Mouse (Mus musculus): Measurements from ENCODE around the gene Pbx1.

Pbx1 gene

GRCm38 (mm10) chr1:168230858-168231257, 201.2 kb downstream of the Pbx1 start:
- H3K27me3 ChIP-seq (ENCODE audit: insufficient read depth, low read length): no peaks in the 10 kb centered on the region
- no peaks in the 10 kb centered on the region for H3K4me1 ChIP-seq (replicated peaks; ENCODE audit: low read depth, low read length)
- no peak for TF ChIP-seq NANOG (IDR thresholded peaks at IDR 0.05; ENCODE audit: borderline replicate concordance, low read length)
- no peak for TF ChIP-seq POU5F1 (IDR thresholded peaks at IDR 0.05; ENCODE audit: borderline replicate concordance, low read length)
- TF ChIP-seq CTCF (conservative IDR thresholded peaks at IDR 0.05; ENCODE audit: low read length): no peak
- peaks cover 24% of the 10 kb centered on the region for H3K9me3 ChIP-seq (ENCODE audit: low read length)
- no peak overlapping the region for H3K4me3 ChIP-seq (replicated peaks; ENCODE audit: low read length)
- H3K36me3 ChIP-seq (ENCODE audit: insufficient read depth, low read length): no peaks in the 10 kb centered on the region

DNA sequence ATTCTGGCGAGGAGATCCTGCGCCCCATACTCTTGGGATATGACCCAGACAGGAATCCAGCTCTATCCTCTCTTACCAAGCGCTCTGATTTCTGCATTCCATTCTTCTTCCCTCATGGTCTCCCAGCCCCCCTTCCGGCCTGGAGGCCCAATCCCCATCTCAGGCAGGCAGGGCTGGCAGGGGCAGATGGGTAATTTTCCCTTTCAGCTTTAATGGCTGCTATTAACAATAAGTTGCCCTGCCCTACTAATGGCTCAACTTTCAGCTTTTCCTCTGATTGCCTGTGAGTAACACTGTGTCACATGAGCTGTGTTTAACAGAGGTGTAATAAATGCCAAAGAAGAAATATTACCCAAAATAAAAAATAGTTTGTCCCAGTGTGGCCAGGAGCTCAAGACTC, 201.9 kb downstream of the Pbx1 start:
- Histone ChIP-seq H3K27me3 (ENCODE audit: insufficient read depth, low read length) (no peaks in the 10 kb centered on the region), H3K4me3 (replicated peaks; ENCODE audit: low read length) (no peak overlapping the region), H3K36me3 (ENCODE audit: insufficient read depth, low read length) (no peaks in the 10 kb centered on the region), H3K4me1 (replicated peaks; ENCODE audit: low read depth, low read length) (no peaks in the 10 kb centered on the region), H3K9me3 (ENCODE audit: low read length) (peaks cover 24% of the 10 kb centered on the region)
- no peak for TF ChIP-seq CTCF (conservative IDR thresholded peaks at IDR 0.05; ENCODE audit: low read length)
- no peak for TF ChIP-seq NANOG (IDR thresholded peaks at IDR 0.05; ENCODE audit: borderline replicate concordance, low read length)
- TF ChIP-seq POU5F1 (IDR thresholded peaks at IDR 0.05; ENCODE audit: borderline replicate concordance, low read length): no peak

DNA sequence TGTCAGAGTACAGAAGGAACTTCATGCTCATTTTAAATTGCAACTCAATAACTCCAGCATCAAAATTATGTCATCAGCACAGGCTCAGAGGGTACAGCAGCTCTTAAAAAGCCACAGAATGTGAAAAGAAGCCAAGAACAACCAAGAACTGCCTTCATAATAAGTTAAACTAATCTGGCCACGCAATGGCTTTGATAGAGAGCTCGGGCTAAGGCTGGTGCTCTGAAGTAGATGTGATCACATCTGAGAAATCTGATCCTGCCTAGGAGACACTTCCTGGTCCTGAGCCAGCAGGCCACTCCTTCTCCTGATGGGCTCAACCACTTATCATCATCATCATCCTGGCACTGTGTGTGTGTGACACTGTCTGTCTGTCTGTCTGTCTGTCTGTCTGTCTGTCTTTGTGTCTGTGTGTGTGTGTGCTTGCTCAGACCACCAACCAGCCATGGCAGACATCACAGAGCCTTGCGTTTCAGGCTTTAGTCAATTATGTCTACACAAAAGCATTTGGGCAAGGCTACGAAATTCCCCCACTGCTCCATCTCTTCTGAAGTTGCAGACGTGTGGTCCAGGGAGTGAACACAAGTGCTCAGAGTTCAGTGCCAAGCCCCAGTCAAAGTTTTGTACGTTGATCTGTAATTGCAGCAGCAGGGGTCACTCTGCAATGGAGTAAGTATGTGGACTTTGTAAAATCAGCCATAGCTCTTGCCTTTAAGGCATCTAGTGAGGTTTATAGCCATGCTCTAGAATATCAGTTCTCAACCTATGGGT, 203.1 kb downstream of the Pbx1 start:
- Histone ChIP-seq H3K36me3 (ENCODE audit: insufficient read depth, low read length) (no peaks in the 10 kb centered on the region), H3K27me3 (ENCODE audit: insufficient read depth, low read length) (no peaks in the 10 kb centered on the region), H3K4me3 (replicated peaks; ENCODE audit: low read length) (no peak overlapping the region), H3K4me1 (replicated peaks; ENCODE audit: low read depth, low read length) (no peaks in the 10 kb centered on the region), H3K9me3 (ENCODE audit: low read length) (peaks cover 24% of the 10 kb centered on the region)
- TF ChIP-seq CTCF (conservative IDR thresholded peaks at IDR 0.05; ENCODE audit: low read length) (no peak), NANOG (IDR thresholded peaks at IDR 0.05; ENCODE audit: borderline replicate concordance, low read length) (no peak), POU5F1 (IDR thresholded peaks at IDR 0.05; ENCODE audit: borderline replicate concordance, low read length) (no peak)

GRCm38 (mm10) chr1:168226150-168226549, 205.9 kb downstream of the Pbx1 start:
- Histone ChIP-seq H3K4me1 (replicated peaks; ENCODE audit: low read depth, low read length) (peaks cover 1% of the 10 kb centered on the region), H3K4me3 (replicated peaks; ENCODE audit: low read length) (no peak overlapping the region), H3K9me3 (ENCODE audit: low read length) (peaks cover 10% of the 10 kb centered on the region), H3K36me3 (ENCODE audit: insufficient read depth, low read length) (no peaks in the 10 kb centered on the region), H3K27me3 (ENCODE audit: insufficient read depth, low read length) (no peaks in the 10 kb centered on the region)
- TF ChIP-seq NANOG (IDR thresholded peaks at IDR 0.05; ENCODE audit: borderline replicate concordance, low read length) (no peak), POU5F1 (IDR thresholded peaks at IDR 0.05; ENCODE audit: borderline replicate concordance, low read length) (no peak), CTCF (conservative IDR thresholded peaks at IDR 0.05; ENCODE audit: low read length) (no peak)

DNA sequence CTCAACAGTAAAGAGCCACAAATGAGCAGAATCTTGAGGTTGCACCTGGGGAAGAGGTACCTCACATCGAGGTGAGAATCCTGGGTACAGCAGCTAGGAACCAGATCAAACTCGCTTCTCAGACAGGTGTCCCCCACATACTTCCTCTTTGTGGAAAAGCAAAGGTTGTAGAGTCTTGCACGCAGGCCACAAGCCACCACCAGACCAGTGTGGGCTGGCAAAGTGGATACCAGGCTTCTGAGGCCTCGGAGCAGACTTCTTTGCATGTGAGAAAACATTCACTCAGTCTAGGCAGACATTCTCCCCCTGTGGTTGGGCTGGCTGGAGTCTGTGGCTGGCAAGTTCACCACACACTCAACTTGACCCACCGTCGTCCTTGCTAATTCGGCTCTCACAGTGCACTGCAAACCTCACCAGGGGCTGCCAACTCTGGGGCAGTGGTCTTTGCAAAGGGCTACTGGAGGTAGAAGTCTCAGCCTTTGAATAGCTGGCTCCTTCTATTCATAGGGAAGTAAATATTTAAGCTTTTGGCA, 206.4 kb downstream of the Pbx1 start:
- Histone ChIP-seq H3K27me3 (ENCODE audit: insufficient read depth, low read length) (no peaks in the 10 kb centered on the region), H3K4me3 (replicated peaks; ENCODE audit: low read length) (no peak overlapping the region), H3K9me3 (ENCODE audit: low read length) (peaks cover 7% of the 10 kb centered on the region; the same call in 1 of the 2 replicates), H3K4me1 (replicated peaks; ENCODE audit: low read depth, low read length) (peaks cover 6% of the 10 kb centered on the region), H3K36me3 (ENCODE audit: insufficient read depth, low read length) (no peaks in the 10 kb centered on the region)
- TF ChIP-seq CTCF (conservative IDR thresholded peaks at IDR 0.05; ENCODE audit: low read length) (no peak), NANOG (IDR thresholded peaks at IDR 0.05; ENCODE audit: borderline replicate concordance, low read length) (no peak), POU5F1 (IDR thresholded peaks at IDR 0.05; ENCODE audit: borderline replicate concordance, low read length) (no peak)

- Histone ChIP-seq H3K9me3 (ENCODE audit: low read length) (peaks cover 7% of the 10 kb centered on the region; the same call in 1 of the 2 replicates), H3K4me3 (replicated peaks; ENCODE audit: low read length) (no peak overlapping the region), H3K36me3 (ENCODE audit: insufficient read depth, low read length) (no peaks in the 10 kb centered on the region), H3K4me1 (replicated peaks; ENCODE audit: low read depth, low read length) (peaks cover 9% of the 10 kb centered on the region), H3K27me3 (ENCODE audit: insufficient read depth, low read length) (no peaks in the 10 kb centered on the region)
- TF ChIP-seq POU5F1 (IDR thresholded peaks at IDR 0.05; ENCODE audit: borderline replicate concordance, low read length): no peak
- no peak for TF ChIP-seq CTCF (conservative IDR thresholded peaks at IDR 0.05; ENCODE audit: low read length)
- TF ChIP-seq NANOG (IDR thresholded peaks at IDR 0.05; ENCODE audit: borderline replicate concordance, low read length): no peak
Observed at GRCm38 (mm10) chr1:168224218-168224617, 207.9 kb downstream of the Pbx1 start.

GRCm38 (mm10) chr1:168222794-168223193, 209.3 kb downstream of the Pbx1 start:
- TF ChIP-seq CTCF (conservative IDR thresholded peaks at IDR 0.05; ENCODE audit: low read length): no peak
- no peak for TF ChIP-seq POU5F1 (IDR thresholded peaks at IDR 0.05; ENCODE audit: borderline replicate concordance, low read length)
- no peak for TF ChIP-seq NANOG (IDR thresholded peaks at IDR 0.05; ENCODE audit: borderline replicate concordance, low read length)
- Histone ChIP-seq H3K27me3 (ENCODE audit: insufficient read depth, low read length) (no peaks in the 10 kb centered on the region), H3K9me3 (ENCODE audit: low read length) (peaks cover 7% of the 10 kb centered on the region; the same call in 1 of the 2 replicates), H3K4me1 (replicated peaks; ENCODE audit: low read depth, low read length) (peaks cover 21% of the 10 kb centered on the region), H3K36me3 (ENCODE audit: insufficient read depth, low read length) (no peaks in the 10 kb centered on the region), H3K4me3 (replicated peaks; ENCODE audit: low read length) (no peak overlapping the region)

DNA sequence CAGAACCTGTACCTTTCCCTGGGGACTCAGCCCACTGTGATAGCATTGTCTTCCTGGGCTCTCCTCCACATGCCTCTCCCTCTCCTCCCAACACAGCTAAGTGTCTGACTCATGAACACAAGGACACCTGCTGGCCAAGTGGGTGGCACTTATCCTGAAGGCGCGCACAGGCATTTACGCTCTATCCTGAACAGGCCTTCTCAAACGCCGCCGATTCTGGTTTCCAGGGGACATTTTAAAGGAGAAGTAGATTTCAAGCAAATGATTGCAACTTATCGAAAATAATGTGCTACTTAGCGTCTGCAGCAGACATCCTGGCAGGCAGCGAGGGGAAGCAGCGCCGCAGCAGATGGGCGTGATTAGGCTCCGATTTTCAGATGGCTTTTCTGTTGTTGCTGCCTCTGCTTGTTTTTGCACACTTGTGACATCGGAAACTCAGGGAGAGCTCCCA, 211.0 kb downstream of the Pbx1 start:
- TF ChIP-seq POU5F1 (IDR thresholded peaks at IDR 0.05; ENCODE audit: borderline replicate concordance, low read length): no peak
- TF ChIP-seq CTCF (conservative IDR thresholded peaks at IDR 0.05; ENCODE audit: low read length): no peak
- TF ChIP-seq NANOG (IDR thresholded peaks at IDR 0.05; ENCODE audit: borderline replicate concordance, low read length): no peak
- H3K27me3 ChIP-seq (ENCODE audit: insufficient read depth, low read length): peaks cover 7% of the 10 kb centered on the region; the same call in 1 of the 2 replicates
- peaks cover 7% of the 10 kb centered on the region; the same call in 1 of the 2 replicates for H3K9me3 ChIP-seq (ENCODE audit: low read length)
- H3K4me3 ChIP-seq (replicated peaks; ENCODE audit: low read length): no peak overlapping the region
- peaks cover 22% of the 10 kb centered on the region for H3K4me1 ChIP-seq (replicated peaks; ENCODE audit: low read depth, low read length)
- H3K36me3 ChIP-seq (ENCODE audit: insufficient read depth, low read length): no peaks in the 10 kb centered on the region
